Mouse (Mus musculus): ENCODE measurements around the gene Dusp7.

- TF ChIP-seq POLR2A (IDR thresholded peaks at IDR 0.05; ENCODE audit: borderline replicate concordance, low read depth, low read length) (no peak), CTCF (IDR thresholded peaks at IDR 0.05; ENCODE audit: low read depth, low read length) (no peak)
Measured at GRCm38 (mm10) chr9:106338462-106339172, 29.8 kb upstream of the Dusp7 start.
